Mouse (Mus musculus): ENCODE measurements around the gene Vgll4.

DNA sequence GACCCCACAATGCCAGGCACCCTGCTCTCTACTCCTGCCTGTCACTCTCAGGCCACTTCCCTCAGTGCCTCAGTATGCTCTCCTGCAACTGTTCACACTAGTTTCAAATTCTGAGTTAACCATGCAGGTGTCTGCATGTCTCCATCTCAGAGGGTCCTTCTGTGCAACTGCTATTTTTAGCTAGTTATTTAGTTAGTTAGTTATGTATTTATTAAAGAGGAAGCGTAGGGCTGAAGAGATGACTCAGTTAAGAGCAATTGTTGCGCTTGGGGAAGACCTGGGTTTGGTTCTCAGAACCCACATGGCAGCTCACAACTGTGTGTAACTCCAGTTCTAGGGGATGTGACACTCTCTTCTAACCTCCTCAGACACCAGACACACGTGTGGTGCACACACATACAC, 36.8 kb downstream of the Vgll4 start:
- no peak for TF ChIP-seq CTCF (IDR thresholded peaks at IDR 0.05; ENCODE audit: extremely low read depth, insufficient read depth, insufficient read length, insufficient replicate concordance)
- no peak for TF ChIP-seq POLR2A (IDR thresholded peaks at IDR 0.05; ENCODE audit: low read depth, low read length)
